Mouse (Mus musculus): ENCODE measurements at regions not wholly inside any gene's neighbourhood (a gene's known extent, or its start where the extent isn't known, plus 50 kb on each side); places are given as distances from the start of the nearest gene placed in this dataset.

DNA sequence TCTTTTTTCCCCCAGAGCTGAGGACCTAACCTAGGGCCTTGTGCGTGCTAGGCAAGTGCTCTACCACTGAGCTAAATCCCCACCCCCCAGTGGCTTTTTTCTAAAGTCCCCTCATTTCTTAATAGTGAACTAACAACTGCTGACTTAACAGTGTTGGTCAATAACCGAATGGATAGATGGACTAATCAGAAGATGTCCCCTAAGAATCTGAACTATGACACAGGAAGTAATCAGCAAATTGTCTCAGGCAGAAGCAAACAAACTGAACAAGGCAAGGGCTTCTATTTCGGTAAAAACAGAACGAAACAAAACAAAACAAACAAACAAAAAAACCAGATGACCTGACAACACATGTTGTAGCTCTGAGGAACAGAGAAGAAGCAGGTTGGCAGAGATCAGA is 62.2 kb upstream of the Fam3c start:
- TF ChIP-seq CTCF (IDR thresholded peaks at IDR 0.05; ENCODE audit: control insufficient read depth, insufficient read depth, low read length) (no peak), POLR2A (IDR thresholded peaks at IDR 0.05; ENCODE audit: borderline replicate concordance, control insufficient read depth, low read depth, low read length) (no peak)
